Mouse (Mus musculus): ENCODE data around the gene Pcolce2.

- no peak for TF ChIP-seq POLR2A (IDR thresholded peaks at IDR 0.05; ENCODE audit: borderline replicate concordance, insufficient read depth, low read length)
- TF ChIP-seq CTCF (IDR thresholded peaks at IDR 0.05; ENCODE audit: borderline replicate concordance, insufficient read depth, low read depth, low read length): no peak
Measured at GRCm38 (mm10) chr9:95680691-95681090, 43.3 kb downstream of the Pcolce2 start.
